18 mouse cellular contexts compared by ENCODE assay signal in genomic region chr13:6751599-6751998, GRCm38 (mm10).
"Had no signal": no experiment of that assay in that cellular context is flagged by ENCODE, and none has a peak within 500 bp of the region (broad histone marks: within the 10 kb centered on the region; RNA-seq: fewer than 3 reads in every experiment).

No protein-coding gene starts in this region.

- H3K9me3 ChIP-seq: lung, embryonic 15.5 days; midbrain, embryonic 10.5 days; midbrain, embryonic 12.5 days; neural tube, embryonic 13.5 days; neural tube, embryonic 15.5 days; stomach, embryonic 15.5 days had no signal

- H3K27ac ChIP-seq: lung, embryonic 15.5 days; midbrain, embryonic 10.5 days; midbrain, embryonic 12.5 days; neural tube, embryonic 13.5 days; neural tube, embryonic 15.5 days; stomach, embryonic 15.5 days; stomach, postnatal 0 days had no signal

- H3K4me3 ChIP-seq: lung, embryonic 15.5 days; midbrain, embryonic 10.5 days; midbrain, embryonic 12.5 days; myocyte; neural tube, embryonic 13.5 days; neural tube, embryonic 15.5 days; stomach, embryonic 15.5 days had no signal

- H3K4me1 ChIP-seq: lung, embryonic 15.5 days; midbrain, embryonic 10.5 days; midbrain, embryonic 12.5 days; neural tube, embryonic 13.5 days; neural tube, embryonic 15.5 days; stomach, embryonic 15.5 days had no signal

- H3K36me3 ChIP-seq: lung, embryonic 15.5 days; midbrain, embryonic 10.5 days; midbrain, embryonic 12.5 days; neural tube, embryonic 13.5 days; neural tube, embryonic 15.5 days; stomach, embryonic 15.5 days had no signal

- H3K9ac ChIP-seq: lung, embryonic 15.5 days; midbrain, embryonic 12.5 days; neural tube, embryonic 13.5 days; neural tube, embryonic 15.5 days; stomach, embryonic 15.5 days had no signal

- DNase-seq: lung, adult 2 months; lung, postnatal 14 days; lung, postnatal 4 days; midbrain, embryonic 14.5 days; right cerebral cortex, postnatal 14 days; thymus, adult 2 months; thymus, postnatal 25 days; thymus, postnatal 4 days had no signal

- H3K4me2 ChIP-seq: lung, embryonic 15.5 days; midbrain, embryonic 12.5 days; neural tube, embryonic 13.5 days; neural tube, embryonic 15.5 days; stomach, embryonic 15.5 days had no signal

- ATAC-seq: lung, postnatal 0 days; midbrain, embryonic 16.5 days had no signal

- H3K27me3 ChIP-seq: lung, embryonic 15.5 days; midbrain, embryonic 12.5 days; neural tube, embryonic 13.5 days; neural tube, embryonic 15.5 days; stomach, embryonic 15.5 days had no signal
